Mouse (Mus musculus): Measurements from ENCODE around the gene Ace2. TPM values are rescaled to one million over a fixed set of nuclear protein-coding genes. Genes with fewer than 3 reads are reported as not detected.

The Ace2 gene
- polyA plus RNA-seq, 1 experiment from 2014 or later = 0.60 TPM

- H3K36me3 ChIP-seq = no peaks in the 10 kb centered on the region
- WGBS = 76% methylated on average over 4 of the region's 4 CpGs
- H3K9me3 ChIP-seq = no peaks in the 10 kb centered on the region
- no peak overlapping the region for H3K9ac ChIP-seq
- no peaks in the 10 kb centered on the region for H3K4me1 ChIP-seq
- H3K4me2 ChIP-seq (replicated peaks) = no peak overlapping the region
- no peak overlapping the region for H3K4me3 ChIP-seq
- no peak overlapping the region for H3K27ac ChIP-seq
- H3K27me3 ChIP-seq = peaks cover 18% of the 10 kb centered on the region; the same call in 1 of the 2 replicates
- ATAC-seq (ENCODE audit: low FRiP score, low read depth) = no peak
Observed at GRCm38 (mm10) chrX:164135304-164135818, 3.8 kb upstream of the Ace2 start.

DNA sequence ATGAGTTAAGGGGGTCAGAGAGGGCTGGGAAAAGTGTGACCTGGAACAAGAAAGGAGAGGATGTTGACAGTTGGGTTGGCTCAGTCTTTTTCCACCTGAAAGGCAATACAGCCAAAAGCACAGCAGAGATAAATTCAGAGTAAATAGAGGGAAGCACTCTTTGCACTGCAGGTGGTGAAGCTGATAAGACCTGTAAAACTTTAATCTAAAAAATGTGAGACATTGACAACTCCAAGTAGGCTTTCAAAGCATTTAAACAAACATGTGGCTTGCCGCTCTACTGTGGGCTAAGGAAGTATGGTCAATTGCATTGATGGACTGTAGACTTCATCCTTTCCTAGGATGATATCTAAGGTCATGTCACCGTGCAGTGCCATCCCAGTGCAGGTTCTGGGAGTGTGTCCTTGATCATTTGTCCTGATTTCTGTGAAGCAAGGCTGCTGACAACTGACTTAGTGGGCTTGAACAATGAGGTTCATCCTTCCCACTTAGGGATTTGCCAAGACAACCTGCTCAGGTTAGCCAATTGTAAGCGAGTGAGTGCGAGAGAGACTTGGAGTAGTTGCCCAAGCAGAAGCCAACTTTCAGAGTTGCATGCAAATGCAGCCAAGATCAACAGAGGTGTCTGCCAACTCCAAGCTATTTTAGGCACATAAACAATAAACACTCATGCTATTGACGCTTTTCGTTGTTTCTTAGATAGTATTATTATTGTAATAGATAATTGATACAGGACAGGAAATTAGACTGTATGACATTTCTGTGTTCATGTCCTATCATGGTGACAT is 6.5 kb downstream of the Ace2 start:
- no peak overlapping the region for H3K9ac ChIP-seq

GRCm38 (mm10) chrX:164152703-164153102 is 13.6 kb downstream of the Ace2 start:
- no peaks in the 10 kb centered on the region for H3K9me3 ChIP-seq
- H3K9ac ChIP-seq = no peak overlapping the region
- no peaks in the 10 kb centered on the region for H3K36me3 ChIP-seq
- ATAC-seq (ENCODE audit: low FRiP score, low read depth) = no peak
- no peaks in the 10 kb centered on the region for H3K4me1 ChIP-seq
- H3K4me3 ChIP-seq = no peak overlapping the region
- WGBS = 58% methylated on average over 2 of the region's 2 CpGs
- peaks cover 20% of the 10 kb centered on the region; the same call in 1 of the 2 replicates for H3K27me3 ChIP-seq
- H3K4me2 ChIP-seq (replicated peaks) = no peak overlapping the region
- H3K27ac ChIP-seq = no peak overlapping the region

More for the DNA sequence above, 6.5 kb downstream of the Ace2 start:
- H3K27me3 ChIP-seq = peaks cover 14% of the 10 kb centered on the region; the same call in 1 of the 2 replicates
- ATAC-seq (ENCODE audit: low FRiP score, low read depth) = no peak
- H3K4me3 ChIP-seq = no peak overlapping the region
- H3K4me1 ChIP-seq = no peaks in the 10 kb centered on the region
- no peak overlapping the region for H3K27ac ChIP-seq
- no peak overlapping the region for H3K4me2 ChIP-seq (replicated peaks)
- 90% methylated on average over 6 of the region's 6 CpGs for WGBS
- no peaks in the 10 kb centered on the region for H3K9me3 ChIP-seq
- H3K36me3 ChIP-seq = no peaks in the 10 kb centered on the region

DNA sequence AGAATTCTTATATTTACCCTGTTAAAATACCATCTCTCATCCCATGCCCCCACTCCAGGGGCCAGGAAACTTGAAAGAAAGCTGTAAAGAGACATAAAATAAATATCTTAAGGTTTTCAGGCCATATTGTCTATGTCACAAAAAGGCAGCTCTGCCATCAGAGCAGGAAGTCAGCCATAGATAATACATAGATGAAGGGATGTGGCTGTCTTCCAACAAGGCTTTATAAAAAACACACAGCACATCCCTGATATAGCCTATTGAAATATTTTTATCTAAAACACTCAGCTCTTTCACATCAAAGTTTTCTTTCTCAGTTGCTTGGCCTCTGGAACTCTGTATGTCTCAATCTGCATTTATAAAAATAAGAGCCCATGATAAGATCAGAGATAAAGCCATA is 14.5 kb downstream of the Ace2 start:
- Histone ChIP-seq H3K27me3 (peaks cover 16% of the 10 kb centered on the region; the same call in 1 of the 2 replicates), H3K9ac (no peak overlapping the region), H3K9me3 (no peaks in the 10 kb centered on the region), H3K36me3 (no peaks in the 10 kb centered on the region), H3K27ac (no peak overlapping the region), H3K4me3 (no peak overlapping the region), H3K4me1 (no peaks in the 10 kb centered on the region), H3K4me2 (replicated peaks) (no peak overlapping the region)
- ATAC-seq (ENCODE audit: low FRiP score, low read depth) = no peak

DNA sequence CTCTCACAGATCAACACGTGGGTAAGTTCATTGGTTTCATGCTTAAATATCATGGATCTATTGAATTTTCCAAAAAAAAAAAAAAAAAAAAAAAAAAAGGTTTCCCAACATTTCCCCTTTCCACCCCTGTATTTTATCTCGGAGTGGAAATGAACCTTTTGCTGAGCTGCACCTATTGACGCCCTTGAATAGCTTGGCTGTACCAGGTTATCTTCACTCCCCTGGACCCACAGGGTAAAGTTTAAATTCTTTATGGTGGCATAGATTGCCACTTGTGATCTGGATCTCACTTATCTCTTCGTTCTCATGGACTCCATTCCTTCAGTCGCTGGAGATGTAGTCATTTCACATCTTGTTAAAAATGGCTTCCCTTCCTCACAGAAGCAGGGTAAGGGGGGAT is 15.5 kb downstream of the Ace2 start:
- WGBS = 79% methylated on average over 5 of the region's 5 CpGs
- no peak for ATAC-seq (ENCODE audit: low FRiP score, low read depth)
- H3K4me3 ChIP-seq = no peak overlapping the region
- peaks cover 18% of the 10 kb centered on the region; the same call in 1 of the 2 replicates for H3K27me3 ChIP-seq
- no peaks in the 10 kb centered on the region for H3K4me1 ChIP-seq
- no peak overlapping the region for H3K9ac ChIP-seq
- H3K36me3 ChIP-seq = no peaks in the 10 kb centered on the region
- no peak overlapping the region for H3K27ac ChIP-seq
- no peak overlapping the region for H3K4me2 ChIP-seq (replicated peaks)
- no peaks in the 10 kb centered on the region for H3K9me3 ChIP-seq

DNA sequence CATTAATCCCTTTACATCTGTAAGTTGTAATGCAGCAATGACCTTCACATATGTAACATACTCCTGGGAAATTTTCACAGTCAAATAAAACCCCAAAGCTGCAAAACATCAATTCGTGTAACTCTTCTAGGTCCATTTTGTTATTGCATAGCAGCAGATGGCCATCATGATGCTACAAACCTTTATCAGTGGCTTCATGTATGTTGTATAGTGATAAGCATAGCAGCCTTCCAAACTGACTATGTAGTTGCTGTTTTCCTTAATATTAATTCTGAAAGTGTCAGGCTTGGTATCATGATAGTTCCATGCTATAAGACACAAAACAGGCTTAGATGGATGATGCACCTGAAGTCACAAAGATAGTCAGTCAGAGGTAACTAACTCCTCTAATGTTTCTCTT is 25.5 kb downstream of the Ace2 start:
- WGBS = 58% methylated on average over 1 of the region's 1 CpGs
- Histone ChIP-seq H3K36me3 (no peaks in the 10 kb centered on the region), H3K4me3 (no peak overlapping the region), H3K4me2 (replicated peaks) (no peak overlapping the region), H3K9me3 (no peaks in the 10 kb centered on the region), H3K4me1 (no peaks in the 10 kb centered on the region), H3K9ac (no peak overlapping the region), H3K27ac (no peak overlapping the region), H3K27me3 (peaks cover 22% of the 10 kb centered on the region; the same call in 1 of the 2 replicates)
- ATAC-seq (ENCODE audit: low FRiP score, low read depth) = no peak

GRCm38 (mm10) chrX:164171034-164171433 is 31.9 kb downstream of the Ace2 start:
- 49% methylated on average over 2 of the region's 2 CpGs for WGBS
- Histone ChIP-seq H3K4me2 (replicated peaks) (no peak overlapping the region), H3K4me1 (no peaks in the 10 kb centered on the region), H3K36me3 (no peaks in the 10 kb centered on the region), H3K27ac (no peak overlapping the region), H3K27me3 (peaks cover 11% of the 10 kb centered on the region; the same call in 1 of the 2 replicates), H3K9ac (no peak overlapping the region), H3K9me3 (no peaks in the 10 kb centered on the region), H3K4me3 (no peak overlapping the region)
- ATAC-seq (ENCODE audit: low FRiP score, low read depth) = no peak

GRCm38 (mm10) chrX:164173880-164174279 is 34.7 kb downstream of the Ace2 start:
- Histone ChIP-seq H3K4me1 (no peaks in the 10 kb centered on the region), H3K27ac (no peak overlapping the region), H3K9me3 (no peaks in the 10 kb centered on the region), H3K36me3 (no peaks in the 10 kb centered on the region), H3K4me2 (replicated peaks) (no peak overlapping the region), H3K9ac (no peak overlapping the region), H3K27me3 (peaks cover 10% of the 10 kb centered on the region; the same call in 1 of the 2 replicates), H3K4me3 (no peak overlapping the region)
- 87% methylated on average over 4 of the region's 4 CpGs for WGBS
- no peak for ATAC-seq (ENCODE audit: low FRiP score, low read depth)

DNA sequence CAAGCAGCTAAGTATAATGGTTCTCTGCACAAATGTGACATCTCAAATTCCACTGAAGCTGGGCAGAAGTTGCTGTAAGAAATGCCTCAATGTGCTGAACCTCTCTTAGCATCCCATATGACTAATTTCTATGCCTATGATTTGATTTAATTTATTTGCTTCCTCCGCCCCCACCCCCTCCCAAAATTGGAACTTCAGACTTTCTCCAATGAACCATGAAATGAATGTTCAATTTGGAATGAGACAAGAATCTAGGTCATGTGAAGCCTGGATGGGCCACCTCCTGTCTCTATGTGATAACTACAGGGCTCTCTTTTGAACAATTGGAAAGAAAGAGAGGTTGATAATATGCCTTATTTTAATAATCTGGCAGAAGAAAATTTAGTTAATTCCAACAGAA is 36.2 kb downstream of the Ace2 start:
- H3K4me3 ChIP-seq = no peak overlapping the region
- 89% methylated on average over 1 of the region's 1 CpGs for WGBS

DNA sequence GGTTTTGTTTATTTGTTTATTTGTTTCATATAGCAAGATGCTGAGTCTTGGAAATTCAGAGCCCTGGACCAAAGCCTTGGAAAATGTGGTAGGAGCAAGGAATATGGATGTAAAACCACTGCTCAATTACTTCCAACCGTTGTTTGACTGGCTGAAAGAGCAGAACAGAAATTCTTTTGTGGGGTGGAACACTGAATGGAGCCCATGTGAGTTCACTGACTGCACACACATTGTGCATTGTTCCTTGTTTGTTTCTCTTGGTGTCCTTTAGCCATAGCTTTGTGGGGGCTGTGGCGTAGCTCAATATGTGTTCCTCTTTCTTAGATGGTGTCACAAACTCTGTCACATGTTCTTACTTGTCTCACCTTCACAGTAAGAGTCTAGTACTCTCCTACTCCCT is 36.6 kb downstream of the Ace2 start:
- H3K4me3 ChIP-seq = no peak overlapping the region
- peaks cover 10% of the 10 kb centered on the region; the same call in 1 of the 2 replicates for H3K27me3 ChIP-seq
- ATAC-seq (ENCODE audit: low FRiP score, low read depth) = no peak
- no peak overlapping the region for H3K9ac ChIP-seq
- no peak overlapping the region for H3K27ac ChIP-seq
- H3K36me3 ChIP-seq = no peaks in the 10 kb centered on the region
- no peaks in the 10 kb centered on the region for H3K9me3 ChIP-seq
- H3K4me1 ChIP-seq = no peaks in the 10 kb centered on the region
- no peak overlapping the region for H3K4me2 ChIP-seq (replicated peaks)
- 59% methylated on average over 2 of the region's 2 CpGs for WGBS

More for the DNA sequence above, 36.2 kb downstream of the Ace2 start:
- no peak overlapping the region for H3K27ac ChIP-seq
- peaks cover 10% of the 10 kb centered on the region; the same call in 1 of the 2 replicates for H3K27me3 ChIP-seq
- H3K36me3 ChIP-seq = no peaks in the 10 kb centered on the region
- H3K4me2 ChIP-seq (replicated peaks) = no peak overlapping the region
- no peak overlapping the region for H3K9ac ChIP-seq
- no peaks in the 10 kb centered on the region for H3K9me3 ChIP-seq
- no peak for ATAC-seq (ENCODE audit: low FRiP score, low read depth)
- H3K4me1 ChIP-seq = no peaks in the 10 kb centered on the region

GRCm38 (mm10) chrX:164178856-164179255 is 39.7 kb downstream of the Ace2 start:
- 91% methylated on average over 2 of the region's 2 CpGs for WGBS
- Histone ChIP-seq H3K36me3 (no peaks in the 10 kb centered on the region), H3K9me3 (no peaks in the 10 kb centered on the region), H3K9ac (no peak overlapping the region), H3K4me3 (no peak overlapping the region), H3K27me3 (peaks cover 29% of the 10 kb centered on the region; the same call in 1 of the 2 replicates), H3K4me1 (no peaks in the 10 kb centered on the region), H3K4me2 (replicated peaks) (no peak overlapping the region), H3K27ac (no peak overlapping the region)
- no peak for ATAC-seq (ENCODE audit: low FRiP score, low read depth)

DNA sequence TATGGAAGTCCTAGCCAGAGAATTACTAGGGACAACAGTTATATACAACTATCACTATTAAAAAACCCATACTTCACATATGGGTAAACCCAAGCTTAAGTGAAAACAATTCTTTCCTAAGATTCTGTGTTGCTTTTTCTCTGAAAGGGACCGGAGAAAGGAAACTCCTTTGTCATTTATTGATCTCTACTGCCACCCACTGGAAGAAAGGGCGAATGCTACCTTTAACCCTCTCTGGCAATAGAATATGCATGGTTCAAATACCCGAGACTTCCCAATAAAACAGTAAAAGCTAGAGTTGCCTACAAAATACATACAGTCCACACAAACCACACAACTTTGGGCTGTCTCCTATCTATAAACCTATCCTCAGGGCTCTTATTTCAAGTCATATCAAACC is 40.6 kb downstream of the Ace2 start:
- 17% methylated on average over 3 of the region's 3 CpGs for WGBS

More for the DNA sequence above, 40.6 kb downstream of the Ace2 start:
- no peaks in the 10 kb centered on the region for H3K4me1 ChIP-seq
- no peak overlapping the region for H3K9ac ChIP-seq
- ATAC-seq (ENCODE audit: low FRiP score, low read depth) = no peak
- H3K27ac ChIP-seq = no peak overlapping the region
- H3K27me3 ChIP-seq = peaks cover 26% of the 10 kb centered on the region; the same call in 1 of the 2 replicates
- no peak overlapping the region for H3K4me3 ChIP-seq
- H3K9me3 ChIP-seq = no peaks in the 10 kb centered on the region
- no peaks in the 10 kb centered on the region for H3K36me3 ChIP-seq
- H3K4me2 ChIP-seq (replicated peaks) = no peak overlapping the region

Data from limb, embryonic 13.5 days (tissue).